Mouse (Mus musculus): ENCODE measurements around the gene Rad9a.

DNA sequence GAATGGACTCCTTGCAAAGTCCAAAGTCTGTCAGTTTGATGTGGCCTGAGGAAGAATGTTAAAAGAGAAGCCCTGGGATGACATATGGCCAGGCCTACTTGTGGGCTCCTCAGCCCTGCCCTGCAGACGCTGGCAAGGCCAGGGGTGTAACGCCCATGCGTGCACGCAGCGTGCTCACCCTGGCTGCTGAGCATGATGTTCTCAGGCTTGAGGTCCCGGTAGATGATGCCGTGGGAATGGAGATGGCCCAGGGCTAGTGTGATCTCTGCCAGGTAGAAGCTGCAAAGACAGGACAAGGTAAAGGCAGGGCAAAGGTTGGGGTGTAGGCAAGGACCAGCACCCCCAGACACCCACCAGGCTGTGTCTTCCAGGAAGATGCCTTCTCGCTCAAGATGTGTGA, 42.4 kb downstream of the Rad9a start:
- no peak for TF ChIP-seq CTCF (IDR thresholded peaks at IDR 0.05; ENCODE audit: control insufficient read depth, insufficient read depth, insufficient read length)
- no peak for TF ChIP-seq USF1 (IDR thresholded peaks at IDR 0.05; ENCODE audit: low read depth)

Data from C2C12 (cell line).